Mouse (Mus musculus): ENCODE measurements around the gene Cyp4a29.
"Not testable (repeated sequence)": the region's sequence is repeated elsewhere in the genome, so short reads cannot be mapped to it uniquely, and the experiment has no call there.

Cyp4a29 gene

DNA sequence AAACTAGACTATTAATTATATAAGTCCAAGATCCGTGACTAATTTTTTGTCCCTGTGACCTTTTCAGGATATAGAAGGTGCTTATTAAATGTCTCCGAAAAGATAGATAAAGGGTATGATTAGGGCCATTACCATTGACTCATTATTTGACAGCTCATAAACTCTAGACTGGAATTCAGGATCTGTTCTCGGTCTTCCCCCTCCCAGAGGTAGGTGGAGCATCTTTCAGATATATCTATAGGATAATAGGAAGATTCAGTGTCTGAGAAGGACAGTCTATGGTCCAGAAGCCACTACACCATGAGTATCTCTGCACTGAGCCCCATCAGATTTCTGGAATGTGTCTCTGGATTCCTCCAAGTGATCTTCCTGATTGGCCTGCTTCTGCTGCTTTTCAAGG is at the start of gene Cyp4a29:
Cyp4a29 (plus strand) TSS at position 301 of the 400 bp plus-strand sequence.
- DNase-seq (ENCODE audit: low spot score) = no peak

DNA sequence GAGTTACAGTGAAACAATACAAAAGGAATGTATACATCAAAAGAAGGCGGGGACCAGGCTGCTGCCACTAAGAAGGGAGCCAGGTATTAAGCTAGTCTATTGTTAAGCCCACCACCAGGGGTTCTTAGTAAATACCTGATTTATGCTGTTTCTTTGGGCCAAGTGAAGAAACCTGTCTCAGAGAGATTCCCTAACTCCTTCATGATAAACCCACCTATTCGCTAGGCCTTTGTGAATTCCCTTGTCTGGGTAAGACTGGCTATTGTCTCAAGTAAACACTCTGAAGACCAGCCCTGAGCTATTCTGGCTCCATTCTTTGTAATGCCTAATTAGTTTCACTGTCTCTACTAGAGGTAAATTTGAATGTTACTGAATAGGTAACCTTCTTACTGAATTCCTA is 9.0 kb upstream of the Cyp4a29 start:
- not testable (repeated sequence) for DNase-seq (ENCODE audit: low spot score)

DNA sequence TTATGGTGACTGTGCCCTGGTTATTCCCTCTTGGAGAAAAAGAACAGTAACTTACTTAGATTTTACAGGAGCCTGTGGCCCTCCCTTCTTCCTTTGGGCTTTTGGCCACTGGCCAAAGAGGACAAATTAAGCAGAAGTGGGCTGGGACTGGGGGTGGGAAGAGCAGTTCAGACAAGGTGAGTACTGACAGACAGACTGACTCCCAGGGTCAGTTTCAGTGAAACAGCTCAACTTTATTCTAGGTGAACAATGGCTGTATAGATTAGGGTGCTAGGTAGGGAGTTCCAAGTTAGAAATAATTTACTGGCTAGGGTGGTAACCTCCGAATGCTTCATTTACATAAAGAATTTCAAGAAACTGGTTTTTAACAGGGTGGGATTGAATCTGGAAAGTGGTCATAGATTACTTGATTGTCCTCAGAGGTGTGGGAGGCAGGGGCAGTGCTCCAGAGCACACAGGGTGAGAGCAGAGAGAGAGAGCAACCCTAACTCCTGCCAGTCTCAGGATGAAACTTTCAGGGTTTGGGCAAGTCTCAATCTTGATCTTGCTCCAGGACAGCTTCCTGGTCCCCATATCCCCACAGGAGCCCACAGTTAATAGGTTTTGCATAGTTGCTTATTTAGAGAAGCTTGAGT is 5.3 kb upstream of the Cyp4a29 start:
- DNase-seq (ENCODE audit: low spot score) = no peak

DNA sequence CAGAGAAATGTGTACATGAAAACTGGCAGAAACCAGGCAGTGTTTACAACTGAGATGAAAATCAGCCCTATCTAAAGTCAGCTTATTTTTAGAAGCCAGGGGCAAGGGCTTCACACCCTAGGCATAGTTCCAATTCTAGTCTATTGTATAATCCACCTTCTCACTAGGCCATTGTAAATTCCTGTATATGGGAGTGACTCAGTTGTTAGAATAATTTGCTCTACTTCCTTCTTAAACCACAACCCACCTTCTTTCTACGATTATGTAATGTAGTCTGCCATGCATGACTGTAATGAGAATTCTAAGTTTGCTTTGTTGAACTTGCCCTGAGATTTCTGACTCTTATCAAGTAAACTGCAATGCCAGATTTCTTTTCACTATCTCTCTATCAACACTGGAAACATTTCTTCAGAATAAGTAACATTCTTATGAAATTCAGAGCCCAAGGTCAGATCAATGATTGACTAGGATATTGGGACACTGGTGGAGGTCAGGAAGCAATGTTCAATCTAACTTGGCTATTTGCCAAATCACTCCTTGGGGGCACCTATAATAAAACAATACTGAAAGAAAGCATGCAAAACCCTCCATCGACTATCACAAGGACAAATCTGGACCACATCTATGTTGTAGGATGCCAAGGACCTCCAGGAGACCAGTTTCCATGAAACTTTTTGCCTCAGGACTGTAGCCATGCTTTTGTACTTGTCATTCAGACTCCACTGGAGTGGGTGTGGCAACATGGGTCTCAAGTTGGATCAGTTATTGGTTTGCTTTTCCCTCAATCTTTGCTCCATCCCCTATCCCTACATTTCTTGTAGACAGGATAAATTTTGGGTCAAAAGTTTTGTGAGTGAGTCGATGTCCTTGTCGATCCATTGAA is 23.0 kb downstream of the Cyp4a29 start:
- not testable (repeated sequence) for DNase-seq (ENCODE audit: low spot score)

DNA sequence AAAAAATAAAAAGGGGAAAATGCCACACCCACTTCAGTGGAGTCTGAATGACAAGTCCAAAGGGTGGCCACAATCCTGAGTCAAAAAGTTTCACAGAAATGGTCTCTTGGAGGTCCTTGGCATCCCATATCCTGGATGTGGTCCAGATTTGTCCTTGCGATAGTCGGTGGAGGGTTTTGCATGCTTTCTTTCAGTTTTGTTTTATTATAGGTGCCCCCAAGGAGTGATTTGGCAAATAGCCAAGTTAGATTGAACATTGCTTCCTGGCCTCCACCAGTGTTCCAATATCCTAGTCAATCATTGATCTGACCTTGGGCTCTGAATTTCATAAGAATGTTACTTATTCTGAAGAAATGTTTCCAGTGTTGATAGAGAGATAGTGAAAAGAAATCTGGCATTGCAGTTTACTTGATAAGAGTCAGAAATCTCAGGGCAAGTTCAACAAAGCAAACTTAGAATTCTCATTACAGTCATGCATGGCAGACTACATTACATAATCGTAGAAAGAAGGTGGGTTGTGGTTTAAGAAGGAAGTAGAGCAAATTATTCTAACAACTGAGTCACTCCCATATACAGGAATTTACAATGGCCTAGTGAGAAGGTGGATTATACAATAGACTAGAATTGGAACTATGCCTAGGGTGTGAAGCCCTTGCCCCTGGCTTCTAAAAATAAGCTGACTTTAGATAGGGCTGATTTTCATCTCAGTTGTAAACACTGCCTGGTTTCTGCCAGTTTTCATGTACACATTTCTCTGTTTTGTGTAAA is 36.5 kb downstream of the Cyp4a29 start:
- not testable (repeated sequence) for DNase-seq (ENCODE audit: low spot score)

DNA sequence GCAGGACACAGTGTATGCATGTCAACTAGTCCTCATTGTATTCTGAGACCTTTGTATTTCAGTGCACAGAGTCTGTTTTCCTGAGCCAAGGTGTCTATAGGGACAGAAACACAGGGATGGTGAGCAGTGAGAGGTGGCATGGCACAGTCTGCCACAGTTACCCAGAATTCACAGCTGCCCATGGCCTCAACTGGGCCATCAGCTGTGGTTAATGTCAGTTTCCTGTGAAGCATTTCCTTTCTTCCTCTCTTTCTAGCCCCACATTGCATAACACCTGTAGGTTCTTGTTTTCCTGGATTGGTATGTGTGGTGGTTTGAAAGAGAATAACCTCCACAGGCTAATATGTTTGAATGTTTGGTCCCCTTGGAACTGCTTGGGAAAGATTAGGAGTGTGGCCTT is 38.5 kb downstream of the Cyp4a29 start:
- no peak for DNase-seq (ENCODE audit: low spot score)

DNA sequence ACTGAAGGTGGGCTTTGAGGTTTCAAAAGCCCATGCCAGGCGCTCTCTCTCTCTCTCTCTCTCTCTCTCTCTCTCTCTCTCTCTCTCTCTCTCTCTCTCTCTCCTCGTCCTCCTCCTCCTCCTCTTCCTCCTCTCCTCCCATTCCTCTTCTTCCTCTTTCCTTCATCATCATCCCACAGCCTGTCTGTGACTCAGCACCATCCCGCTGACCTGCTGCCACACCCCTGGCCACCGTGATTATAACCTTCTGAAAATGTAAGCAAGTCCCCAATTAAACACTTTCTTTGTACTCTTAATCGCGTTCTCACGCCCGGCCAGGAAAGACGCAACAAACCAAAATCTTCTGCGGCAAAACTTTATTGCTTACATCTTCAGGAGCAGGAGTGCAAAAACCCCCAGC is 38.9 kb downstream of the Cyp4a29 start:
- not testable (repeated sequence) for DNase-seq (ENCODE audit: low spot score)

DNA sequence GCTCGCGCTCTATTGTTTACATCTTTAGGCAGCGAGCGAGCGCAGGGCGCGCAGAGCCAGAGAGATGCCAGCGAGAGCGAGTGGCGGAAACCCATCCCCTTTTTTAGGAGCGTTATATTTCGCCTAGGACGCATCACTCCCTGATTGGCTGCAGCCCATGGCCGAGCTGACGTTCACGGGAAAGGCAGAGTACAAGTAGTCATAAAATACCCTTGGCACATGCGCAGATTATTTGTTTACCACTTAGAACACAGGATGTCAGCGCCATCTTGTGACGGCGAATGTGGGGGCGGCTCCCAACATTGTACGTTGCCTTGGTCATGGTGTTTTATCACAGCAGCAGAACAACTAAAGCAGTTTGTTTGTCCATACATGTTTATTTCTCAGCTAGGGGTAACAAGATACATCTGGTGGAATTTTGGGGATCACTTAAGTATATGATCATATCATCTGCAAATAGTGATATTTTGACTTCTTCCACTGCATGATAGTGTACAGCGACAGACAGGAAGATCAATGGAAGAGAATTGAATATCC is 39.4 kb downstream of the Cyp4a29 start:
- not testable (repeated sequence) for DNase-seq (ENCODE audit: low spot score)

DNA sequence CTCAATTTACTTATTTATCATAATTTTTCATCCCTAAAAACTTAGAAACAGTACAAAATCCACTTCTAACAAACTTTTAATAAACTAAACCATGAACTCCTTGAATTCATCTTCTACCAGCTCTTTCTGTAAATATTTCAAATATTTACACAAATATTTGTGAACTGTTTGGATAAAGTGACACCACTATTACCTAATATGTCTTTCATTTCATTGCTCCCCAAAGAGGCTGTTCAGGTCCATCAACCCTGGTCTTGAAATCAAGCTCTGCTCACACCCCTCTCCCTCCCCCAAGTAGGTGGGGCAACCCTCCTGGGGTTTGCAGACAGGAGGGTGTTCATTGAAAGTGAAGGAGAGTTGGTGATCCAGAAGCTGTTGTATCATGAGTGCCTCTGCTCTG is 56.9 kb downstream of the Cyp4a29 start, which contains the start of gene Cyp4a12a:
Cyp4a12a (plus strand) TSS at position 301 of the 400 bp plus-strand sequence.
- not testable (repeated sequence) for DNase-seq (ENCODE audit: low spot score)
